Mouse (Mus musculus): ENCODE measurements at regions not wholly inside any gene's neighbourhood (a gene's known extent, or its start where the extent isn't known, plus 50 kb on each side); places are given as distances from the start of the nearest gene placed in this dataset.
"Not testable (repeated sequence)": the region's sequence is repeated elsewhere in the genome, so short reads cannot be mapped to it uniquely, and the experiment has no call there.

- DNase-seq (ENCODE audit: low read depth, low spot score): no peak
Measured at GRCm38 (mm10) chr12:113423736-113424597, 65.3 kb upstream of the Adam6b start.

- DNase-seq (ENCODE audit: low read depth, low spot score): not testable (repeated sequence)
Measured at GRCm38 (mm10) chr12:113424598-113425208, 64.6 kb upstream of the Adam6b start.

GRCm38 (mm10) chr12:113425209-113426070 is 63.9 kb upstream of the Adam6b start:
- no peak for DNase-seq (ENCODE audit: low read depth, low spot score)

GRCm38 (mm10) chr12:113426636-113427035 is 62.7 kb upstream of the Adam6b start:
- no peak for DNase-seq (ENCODE audit: low read depth, low spot score)

GRCm38 (mm10) chr12:113427339-113427738 is 62.0 kb upstream of the Adam6b start:
- DNase-seq (ENCODE audit: low read depth, low spot score): peak; percentile 26

- DNase-seq (ENCODE audit: low read depth, low spot score): no peak
Measured at GRCm38 (mm10) chr12:113428461-113428860, 60.9 kb upstream of the Adam6b start.

- DNase-seq (ENCODE audit: low read depth, low spot score): no peak
Measured at GRCm38 (mm10) chr12:113428901-113429300, 60.4 kb upstream of the Adam6b start.

GRCm38 (mm10) chr12:113430340-113430739 is 59.0 kb upstream of the Adam6b start:
- no peak for DNase-seq (ENCODE audit: low read depth, low spot score)
